Mouse (Mus musculus) lung, adult 18-20 months (tissue): Measurements from ENCODE around the gene Vldlr.

Experiments
- DNase-seq, 2 experiments: peaks; one replicate each; pipeline ENCODE4 v3.0.0; 2022; ENCODE audit warnings: mixed read lengths in 2 of 2

Vldlr gene

GRCm38 (mm10) chr19:27239913-27240312, 23.6 kb downstream of the Vldlr start:
- no peak for DNase-seq

- DNase-seq = no peak
Observed at GRCm38 (mm10) chr19:27243527-27243926, 27.2 kb downstream of the Vldlr start.

GRCm38 (mm10) chr19:27254756-27255155, 38.5 kb downstream of the Vldlr start:
- DNase-seq = no peak

- no peak for DNase-seq
Observed at GRCm38 (mm10) chr19:27255678-27256077, 39.4 kb downstream of the Vldlr start.

- no peak for DNase-seq
Observed at GRCm38 (mm10) chr19:27260102-27260501, 43.8 kb downstream of the Vldlr start.

GRCm38 (mm10) chr19:27260621-27261278, 44.5 kb downstream of the Vldlr start:
- DNase-seq = peak; percentile 17 to 56

GRCm38 (mm10) chr19:27262141-27262540, 45.9 kb downstream of the Vldlr start:
- no peak for DNase-seq

- no peak for DNase-seq
Observed at GRCm38 (mm10) chr19:27273385-27273784, 57.1 kb downstream of the Vldlr start.

GRCm38 (mm10) chr19:27274382-27274781, 58.1 kb downstream of the Vldlr start:
- DNase-seq = no peak

GRCm38 (mm10) chr19:27279174-27279573, 62.9 kb downstream of the Vldlr start:
- no peak for DNase-seq
